Mouse (Mus musculus): ENCODE measurements at regions not wholly inside any gene's neighbourhood (a gene's known extent, or its start where the extent isn't known, plus 50 kb on each side); places are given as distances from the start of the nearest gene placed in this dataset.

GRCm38 (mm10) chr1:75889847-75890591, 344.0 kb downstream of the Slc4a3 start:
- TF ChIP-seq CTCF (IDR thresholded peaks at IDR 0.05; ENCODE audit: extremely low read depth, insufficient read length, insufficient replicate concordance, low read depth, low read length) (no peak), POLR2A (IDR thresholded peaks at IDR 0.05; ENCODE audit: low read depth, low read length) (no peak)
